Mouse (Mus musculus): ENCODE data around the gene Sumf1. TPM values are rescaled to one million over a fixed set of nuclear protein-coding genes. Genes with fewer than 3 reads are reported as not detected.

Sumf1 gene
- polyA plus RNA-seq, 1 experiment, result 16.6 TPM

DNA sequence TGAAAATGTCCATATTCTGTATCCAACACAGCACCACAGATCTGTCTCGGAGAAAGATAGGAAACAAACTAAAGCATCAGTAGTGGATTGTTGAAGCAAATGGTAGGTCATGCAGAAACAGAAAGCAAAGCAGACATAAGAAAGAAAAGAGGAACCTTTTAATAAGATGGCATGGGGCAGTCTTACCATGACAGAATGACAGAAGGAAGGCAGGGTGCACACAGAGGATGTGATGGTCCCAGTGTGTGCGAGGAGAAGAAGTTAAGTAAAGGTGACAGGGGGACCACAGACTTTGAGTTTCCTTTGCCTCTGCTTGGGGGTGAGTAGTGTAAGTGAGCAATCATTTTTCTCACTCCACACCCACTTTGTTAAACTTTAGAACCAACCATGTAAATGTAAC, 6.3 kb downstream of the Sumf1 start:
- peaks cover 19% of the 10 kb centered on the region for H3K36me3 ChIP-seq (replicated peaks; ENCODE audit: low read length)
- no peak overlapping the region for H3K4me3 ChIP-seq (replicated peaks)
- H3K27me3 ChIP-seq (replicated peaks), result no peaks in the 10 kb centered on the region
- TF ChIP-seq FLI1 (IDR thresholded peaks at IDR 0.05; ENCODE audit: low read length) (no peak), GATA1 (IDR thresholded peaks at IDR 0.05; ENCODE audit: borderline replicate concordance, low read length) (no peak)
- H3K9me3 ChIP-seq, result no peaks in the 10 kb centered on the region
- H3K4me1 ChIP-seq, result 0 out of 2 replicates have a peak, but pooled peaks cover 4% of the 10 kb centered on the region

DNA sequence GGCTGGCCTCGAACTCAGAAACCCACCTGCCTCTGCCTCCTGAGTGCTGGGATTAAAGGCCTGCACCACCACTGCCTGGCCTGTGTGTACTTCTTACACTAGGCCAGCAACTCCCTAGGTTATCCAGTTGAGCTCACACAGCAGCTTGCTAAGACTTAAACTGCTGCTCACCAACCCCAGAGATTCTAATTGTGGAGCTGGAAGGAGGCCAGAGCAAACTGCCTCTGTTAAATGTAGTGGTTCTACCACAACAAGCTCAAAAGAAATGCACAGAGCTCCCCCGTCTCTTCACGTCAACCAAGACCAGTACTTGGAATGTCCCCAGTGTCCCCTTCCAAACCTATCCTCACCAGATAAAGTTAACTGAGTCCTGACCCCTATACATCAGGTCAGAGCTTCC, 11.2 kb downstream of the Sumf1 start:
- H3K4me3 ChIP-seq (replicated peaks), result no peak overlapping the region
- no peaks in the 10 kb centered on the region for H3K27me3 ChIP-seq (replicated peaks)
- peaks cover 52% of the 10 kb centered on the region for H3K36me3 ChIP-seq (replicated peaks; ENCODE audit: low read length)
- H3K9me3 ChIP-seq, result no peaks in the 10 kb centered on the region
- 0 out of 2 replicates have a peak, but pooled peaks cover 2% of the 10 kb centered on the region for H3K4me1 ChIP-seq
- TF ChIP-seq GATA1 (IDR thresholded peaks at IDR 0.05; ENCODE audit: borderline replicate concordance, low read length) (no peak), FLI1 (IDR thresholded peaks at IDR 0.05; ENCODE audit: low read length) (no peak)

DNA sequence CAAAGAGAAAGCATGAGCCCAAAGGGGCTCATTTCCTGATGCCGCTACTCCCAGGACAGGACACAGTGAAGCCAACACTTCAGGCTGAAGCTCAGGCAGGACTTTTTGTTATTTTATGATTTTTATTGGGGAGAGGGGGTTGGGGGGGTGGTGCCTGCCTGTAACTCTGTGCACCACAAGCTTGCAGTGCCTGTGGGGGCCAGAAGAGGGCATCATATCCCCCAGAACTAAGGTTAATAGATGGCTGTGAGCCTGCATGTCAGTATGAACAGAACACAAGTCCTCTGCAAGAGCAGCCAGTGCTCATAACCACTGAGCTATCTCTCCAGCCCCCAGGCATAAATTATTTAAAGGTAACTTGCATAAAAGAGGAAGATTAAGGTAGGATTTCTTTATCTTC, 13.2 kb downstream of the Sumf1 start:
- TF ChIP-seq FLI1 (IDR thresholded peaks at IDR 0.05; ENCODE audit: low read length), result no peak
- TF ChIP-seq GATA1 (IDR thresholded peaks at IDR 0.05; ENCODE audit: borderline replicate concordance, low read length), result no peak
- H3K36me3 ChIP-seq (replicated peaks; ENCODE audit: low read length), result peaks cover 63% of the 10 kb centered on the region
- H3K4me1 ChIP-seq, result peaks cover 15% of the 10 kb centered on the region
- H3K4me3 ChIP-seq (replicated peaks), result no peak overlapping the region
- no peaks in the 10 kb centered on the region for H3K9me3 ChIP-seq
- H3K27me3 ChIP-seq (replicated peaks), result no peaks in the 10 kb centered on the region

DNA sequence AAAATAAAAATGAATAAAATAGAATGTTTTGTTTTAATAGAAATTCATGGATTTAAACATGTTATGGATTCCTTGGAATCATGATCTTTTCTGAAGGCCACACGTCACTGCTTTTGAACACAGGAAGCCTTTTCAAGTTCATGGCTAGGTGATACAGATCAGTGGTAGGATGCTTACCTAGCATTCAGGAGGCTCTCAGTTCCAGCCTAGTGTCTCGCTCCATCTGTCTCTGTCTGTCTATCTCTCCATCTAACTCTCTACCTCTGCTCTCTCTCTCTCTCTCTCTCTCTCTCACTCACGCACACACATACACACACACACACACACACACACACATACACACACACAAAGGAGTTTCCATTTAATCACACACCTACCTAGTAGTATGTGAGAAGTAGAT, 15.9 kb downstream of the Sumf1 start:
- peaks cover 52% of the 10 kb centered on the region for H3K36me3 ChIP-seq (replicated peaks; ENCODE audit: low read length)
- no peaks in the 10 kb centered on the region for H3K27me3 ChIP-seq (replicated peaks)
- H3K4me3 ChIP-seq (replicated peaks), result no peak overlapping the region
- H3K4me1 ChIP-seq, result peaks cover 36% of the 10 kb centered on the region
- no peaks in the 10 kb centered on the region for H3K9me3 ChIP-seq
- TF ChIP-seq FLI1 (IDR thresholded peaks at IDR 0.05; ENCODE audit: low read length) (no peak), GATA1 (IDR thresholded peaks at IDR 0.05; ENCODE audit: borderline replicate concordance, low read length) (no peak)

DNA sequence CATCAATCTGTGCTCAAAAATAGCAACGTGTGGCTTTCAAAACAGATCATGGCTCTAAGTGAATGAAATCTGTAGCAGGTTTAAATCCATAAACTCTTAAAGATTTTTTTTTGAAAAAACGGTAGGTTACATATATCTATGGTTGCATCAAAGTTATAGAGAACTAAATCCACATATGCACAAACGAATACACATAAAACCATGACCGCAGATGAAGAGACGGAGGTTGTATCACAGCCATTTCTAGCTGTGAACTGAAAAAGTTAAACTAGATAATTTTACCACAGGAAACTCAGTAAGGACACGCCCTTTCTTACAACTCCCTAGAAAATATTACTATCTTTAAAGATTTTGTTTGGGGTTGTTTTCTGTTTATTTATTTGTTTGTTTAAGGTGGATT, 16.7 kb downstream of the Sumf1 start:
- TF ChIP-seq FLI1 (IDR thresholded peaks at IDR 0.05; ENCODE audit: low read length) (no peak), GATA1 (IDR thresholded peaks at IDR 0.05; ENCODE audit: borderline replicate concordance, low read length) (no peak)
- Histone ChIP-seq H3K9me3 (no peaks in the 10 kb centered on the region), H3K4me3 (replicated peaks) (no peak overlapping the region), H3K4me1 (peaks cover 43% of the 10 kb centered on the region), H3K27me3 (replicated peaks) (no peaks in the 10 kb centered on the region), H3K36me3 (replicated peaks; ENCODE audit: low read length) (peaks cover 49% of the 10 kb centered on the region)

DNA sequence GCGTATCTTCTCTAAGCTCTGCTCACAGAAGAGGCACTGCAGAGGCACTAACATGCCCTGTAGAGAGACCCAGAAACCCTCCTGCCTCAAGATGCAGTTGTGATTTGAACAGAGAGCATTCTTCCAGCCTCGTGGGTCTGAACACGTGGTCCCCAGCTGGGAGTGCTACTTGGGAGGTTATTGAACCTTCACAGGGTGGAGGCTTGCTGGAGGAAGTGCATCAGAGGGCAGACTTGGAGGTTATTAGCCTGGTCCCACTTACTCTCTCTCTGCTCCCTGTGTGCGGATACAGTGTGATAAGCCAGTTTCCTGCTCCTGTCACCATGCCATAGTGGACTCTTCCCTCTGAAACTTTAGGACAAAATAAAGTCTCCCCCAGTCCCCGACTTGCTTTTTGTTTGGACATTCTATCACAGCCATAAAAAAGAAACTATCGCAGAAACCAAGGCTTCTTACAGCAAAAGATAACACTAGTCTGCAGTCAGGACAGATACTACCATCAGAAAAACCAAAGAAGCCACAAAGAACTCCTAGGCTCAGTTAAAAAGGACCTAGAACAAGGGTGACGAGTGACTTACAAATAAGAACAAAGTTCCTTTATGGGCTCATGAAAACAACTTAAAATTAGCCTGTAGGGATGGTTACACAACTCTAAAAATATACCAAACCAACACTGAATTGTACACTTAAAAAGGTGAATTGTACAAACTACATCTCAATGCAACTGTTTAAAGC, 17.3 kb downstream of the Sumf1 start:
- no peak overlapping the region for H3K4me3 ChIP-seq (replicated peaks)
- TF ChIP-seq GATA1 (IDR thresholded peaks at IDR 0.05; ENCODE audit: borderline replicate concordance, low read length) (no peak), FLI1 (IDR thresholded peaks at IDR 0.05; ENCODE audit: low read length) (no peak)
- peaks cover 47% of the 10 kb centered on the region for H3K36me3 ChIP-seq (replicated peaks; ENCODE audit: low read length)

DNA sequence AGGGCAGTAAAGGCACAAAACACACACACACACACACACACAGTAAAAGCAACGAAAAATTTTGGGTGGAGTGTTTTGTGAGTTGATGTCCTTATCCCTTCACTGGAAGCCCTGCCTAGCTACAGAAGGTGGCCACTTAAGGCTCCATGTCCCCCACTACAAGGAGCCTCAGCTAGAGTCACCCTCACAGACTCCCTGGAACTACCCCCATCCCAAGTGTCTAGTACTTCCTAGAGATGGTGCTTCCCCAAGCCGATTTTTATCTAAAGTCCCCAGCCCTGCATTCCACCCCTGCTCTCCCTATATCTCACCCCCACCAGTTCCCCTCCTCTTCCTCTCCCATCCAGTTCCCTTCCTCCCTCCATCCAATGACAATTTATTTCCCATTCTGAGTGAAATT, 19.8 kb downstream of the Sumf1 start:
- TF ChIP-seq GATA1 (IDR thresholded peaks at IDR 0.05; ENCODE audit: borderline replicate concordance, low read length) (no peak), FLI1 (IDR thresholded peaks at IDR 0.05; ENCODE audit: low read length) (no peak)
- Histone ChIP-seq H3K4me1 (peaks cover 52% of the 10 kb centered on the region), H3K27me3 (replicated peaks) (no peaks in the 10 kb centered on the region), H3K4me3 (replicated peaks) (no peak overlapping the region), H3K9me3 (0 out of 2 replicates have a peak, but pooled peaks cover 3% of the 10 kb centered on the region), H3K36me3 (replicated peaks; ENCODE audit: low read length) (peaks cover 33% of the 10 kb centered on the region)

More for the DNA sequence above, 17.3 kb downstream of the Sumf1 start:
- Histone ChIP-seq H3K27me3 (replicated peaks) (no peaks in the 10 kb centered on the region), H3K9me3 (no peaks in the 10 kb centered on the region), H3K4me1 (peaks cover 49% of the 10 kb centered on the region)

DNA sequence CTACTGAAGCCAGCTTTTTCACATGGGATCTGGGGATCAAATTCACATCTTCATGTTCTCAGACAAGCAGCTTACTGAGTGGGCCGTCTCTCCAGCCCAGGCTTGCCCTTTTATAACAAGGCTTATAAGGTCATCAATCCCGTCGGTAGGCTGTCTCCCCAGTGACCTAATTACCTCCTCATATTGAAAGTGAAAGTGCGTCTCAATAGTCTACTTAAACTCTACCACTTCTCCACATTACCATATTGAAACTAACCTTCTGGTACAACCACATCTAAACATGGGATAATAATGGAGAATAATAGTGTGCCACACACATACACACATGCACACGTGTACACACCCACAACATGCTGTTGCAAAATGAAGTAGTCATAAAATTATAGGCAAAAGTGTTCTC, 20.4 kb downstream of the Sumf1 start:
- no peak for TF ChIP-seq GATA1 (IDR thresholded peaks at IDR 0.05; ENCODE audit: borderline replicate concordance, low read length)
- peaks cover 53% of the 10 kb centered on the region for H3K4me1 ChIP-seq
- 0 out of 2 replicates have a peak, but pooled peaks cover 3% of the 10 kb centered on the region for H3K9me3 ChIP-seq
- no peak overlapping the region for H3K4me3 ChIP-seq (replicated peaks)
- peaks cover 31% of the 10 kb centered on the region for H3K36me3 ChIP-seq (replicated peaks; ENCODE audit: low read length)
- H3K27me3 ChIP-seq (replicated peaks), result no peaks in the 10 kb centered on the region

DNA sequence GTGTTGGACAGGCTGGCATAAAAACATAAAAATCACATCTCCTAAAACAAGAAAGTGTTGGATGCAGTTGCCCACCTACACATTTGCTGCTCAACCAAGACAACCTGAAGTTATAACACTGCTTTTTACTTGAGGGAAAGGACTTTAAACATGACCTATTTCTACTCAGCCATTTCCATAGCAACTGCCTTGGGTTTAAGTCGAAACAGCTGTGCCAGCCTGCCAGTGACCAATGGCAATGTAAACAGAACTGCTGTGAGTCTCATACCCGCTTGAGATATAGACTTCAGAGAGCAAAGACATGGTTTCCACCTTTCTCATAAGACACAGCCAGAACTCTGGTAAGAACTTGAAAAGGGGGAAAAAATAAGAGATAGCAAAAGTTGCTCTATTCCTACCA, 24.8 kb downstream of the Sumf1 start:
- TF ChIP-seq FLI1 (IDR thresholded peaks at IDR 0.05; ENCODE audit: low read length) (no peak), GATA1 (IDR thresholded peaks at IDR 0.05; ENCODE audit: borderline replicate concordance, low read length) (no peak)
- Histone ChIP-seq H3K4me3 (replicated peaks) (no peak overlapping the region), H3K36me3 (replicated peaks; ENCODE audit: low read length) (peaks cover 14% of the 10 kb centered on the region), H3K9me3 (0 out of 2 replicates have a peak, but pooled peaks cover 3% of the 10 kb centered on the region), H3K27me3 (replicated peaks) (no peaks in the 10 kb centered on the region), H3K4me1 (peaks cover 52% of the 10 kb centered on the region)

DNA sequence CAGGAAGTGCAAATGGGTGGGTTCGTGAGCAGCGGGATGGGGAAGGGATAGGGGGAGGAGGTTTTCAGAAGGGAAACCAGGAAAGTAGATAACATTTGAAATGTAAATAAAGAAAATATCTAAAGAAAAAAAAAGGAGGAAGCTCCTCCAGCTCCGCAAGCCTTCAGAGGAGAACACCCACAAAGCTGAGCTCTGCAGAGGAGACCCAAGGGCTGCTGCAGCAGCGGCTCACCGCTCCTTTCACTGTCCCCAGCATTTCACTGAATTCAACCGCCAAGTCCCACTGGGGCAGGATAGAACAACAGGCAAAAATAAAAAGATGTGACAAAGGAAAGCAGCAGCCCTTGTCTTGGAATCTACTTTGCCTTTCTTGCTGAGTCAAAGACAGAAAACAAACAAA, 28.5 kb downstream of the Sumf1 start:
- H3K4me1 ChIP-seq, result peaks cover 49% of the 10 kb centered on the region
- H3K9me3 ChIP-seq, result 0 out of 2 replicates have a peak, but pooled peaks cover 1% of the 10 kb centered on the region
- no peaks in the 10 kb centered on the region for H3K27me3 ChIP-seq (replicated peaks)
- no peak overlapping the region for H3K4me3 ChIP-seq (replicated peaks)
- peaks cover 13% of the 10 kb centered on the region for H3K36me3 ChIP-seq (replicated peaks; ENCODE audit: low read length)
- TF ChIP-seq GATA1 (IDR thresholded peaks at IDR 0.05; ENCODE audit: borderline replicate concordance, low read length) (no peak), FLI1 (IDR thresholded peaks at IDR 0.05; ENCODE audit: low read length) (no peak)

All from megakaryocyte, embryonic 14.5 days (primary cell).